Mouse (Mus musculus) right cerebral cortex, postnatal 4 days (tissue): ENCODE results near the gene Inip.
A peak's percentile ranks its signal among the peaks of the same experiment; 100 is the strongest.

Experiments
- DNase-seq: peaks from one replicate; pipeline ENCODE4 v3.0.0-alpha.2; 2022

The Inip gene

DNA sequence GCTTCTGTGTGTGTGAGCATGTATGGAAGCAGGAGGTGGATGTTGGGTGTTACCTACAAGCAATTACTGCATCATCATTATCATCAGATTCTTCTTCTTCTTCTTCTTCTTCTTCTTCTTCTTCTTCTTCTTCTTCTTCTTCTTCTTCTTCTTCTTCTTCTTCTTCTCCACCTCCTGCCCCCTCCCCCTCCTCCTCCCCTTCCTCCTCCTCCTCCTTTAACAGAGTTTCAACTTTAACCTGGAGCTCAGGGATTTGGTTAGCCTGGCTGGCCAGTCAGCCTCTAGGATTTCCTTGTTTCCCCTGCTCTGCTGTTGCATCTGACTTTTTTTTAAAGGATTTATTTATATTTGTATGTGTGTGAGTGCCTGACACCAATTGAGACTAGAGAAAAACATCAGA lies at the start of gene Inip:
Gene Inip (minus strand): TSS at position 101 of the 400 bp plus-strand sequence.
- DNase-seq = no peak

DNA sequence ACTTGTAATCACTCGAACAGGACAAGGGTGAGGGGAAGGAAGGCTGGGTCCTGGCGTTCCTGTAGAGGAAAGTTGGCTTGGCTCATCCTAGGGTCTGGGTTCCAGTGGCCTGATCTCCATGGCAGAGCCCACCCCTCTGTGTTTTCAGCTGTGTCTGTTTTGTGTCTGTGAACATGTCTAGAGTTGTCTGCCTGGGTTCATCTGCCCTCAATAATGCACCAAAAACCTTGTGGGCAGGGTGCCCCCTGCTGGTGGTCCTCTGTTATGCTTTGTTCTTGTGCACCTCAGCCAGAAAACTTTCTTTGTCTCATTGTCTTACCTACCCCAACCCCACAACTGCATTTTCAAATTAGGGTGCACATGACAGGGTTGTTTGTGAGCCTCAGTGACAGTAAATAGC lies 48.8 kb upstream of the Inip start:
- DNase-seq = peak; percentile 63

DNA sequence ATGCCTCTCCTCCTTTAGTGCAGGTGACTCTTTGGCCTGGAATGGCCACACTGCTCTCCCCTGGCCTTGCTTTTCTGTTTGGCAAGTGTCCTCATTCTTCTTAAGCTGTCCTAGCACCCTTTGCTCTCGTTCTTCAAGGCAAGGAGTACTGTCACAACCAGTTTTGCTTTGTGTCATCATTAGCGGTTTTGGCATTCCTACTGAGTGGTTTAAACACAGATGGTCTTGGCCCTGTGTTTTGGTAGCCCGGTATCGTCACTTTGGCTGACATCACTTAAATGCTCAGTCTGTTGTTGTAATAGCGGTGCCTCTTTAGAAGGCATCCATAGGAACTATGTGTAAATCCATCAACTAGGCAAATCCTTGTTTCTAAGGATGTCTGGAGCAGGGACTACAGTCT lies 46.1 kb upstream of the Inip start:
- no peak for DNase-seq

DNA sequence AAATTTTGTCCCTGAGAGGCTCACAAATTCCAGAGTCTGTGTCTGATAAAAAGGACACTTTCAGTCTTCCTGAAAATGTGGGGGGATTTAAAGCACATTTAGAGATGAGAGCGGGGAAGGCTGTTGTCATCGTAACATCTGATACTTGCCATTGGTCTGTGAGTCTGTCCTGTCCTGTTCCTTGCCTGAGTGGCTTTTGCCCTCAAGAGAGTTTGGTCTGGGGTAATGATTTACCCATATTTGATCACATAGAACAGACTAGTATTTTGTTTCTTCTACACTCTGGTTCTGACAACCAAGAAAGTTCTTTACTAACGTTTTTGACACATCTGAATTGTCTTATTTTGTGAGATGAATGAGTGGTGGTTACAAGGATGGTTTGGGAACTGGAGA lies 43.9 kb upstream of the Inip start:
- DNase-seq = no peak

DNA sequence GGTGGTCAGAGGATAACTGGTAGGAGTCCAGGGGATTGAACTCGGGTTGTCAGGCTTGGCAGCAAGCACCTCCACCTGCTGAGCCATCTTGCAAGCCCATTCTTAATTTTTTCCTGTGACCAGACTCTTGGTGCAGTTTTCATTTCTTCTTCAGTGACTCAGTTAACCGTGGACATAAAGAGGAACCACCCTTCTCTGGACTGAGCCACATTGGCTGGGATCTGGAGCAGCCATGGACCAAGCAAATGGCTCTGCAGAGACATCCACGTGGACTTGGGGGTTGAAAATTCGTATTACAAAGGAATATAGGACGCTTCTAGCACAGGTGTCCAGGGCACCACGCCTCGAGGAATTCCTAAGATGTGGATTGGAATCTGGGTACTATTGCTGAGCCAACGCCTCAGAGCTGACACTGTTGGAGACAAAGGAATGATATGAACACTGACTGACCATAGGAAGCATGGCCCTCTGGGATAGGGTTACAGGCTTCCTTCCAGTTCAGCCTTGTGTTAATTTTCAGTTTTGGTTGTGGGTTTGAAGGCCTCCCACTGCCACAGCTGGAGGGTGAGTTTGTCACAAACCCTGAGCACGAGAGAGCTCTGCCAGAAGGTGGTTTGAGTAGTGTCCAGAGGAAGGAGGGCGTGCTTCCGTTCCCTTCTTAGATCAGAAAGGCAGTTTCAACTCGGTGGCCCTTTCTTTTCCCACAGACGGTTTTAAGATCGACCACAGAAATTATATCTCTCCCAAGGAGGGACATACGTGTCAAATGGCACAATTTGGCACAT lies 43.3 kb upstream of the Inip start:
- DNase-seq = no peak

DNA sequence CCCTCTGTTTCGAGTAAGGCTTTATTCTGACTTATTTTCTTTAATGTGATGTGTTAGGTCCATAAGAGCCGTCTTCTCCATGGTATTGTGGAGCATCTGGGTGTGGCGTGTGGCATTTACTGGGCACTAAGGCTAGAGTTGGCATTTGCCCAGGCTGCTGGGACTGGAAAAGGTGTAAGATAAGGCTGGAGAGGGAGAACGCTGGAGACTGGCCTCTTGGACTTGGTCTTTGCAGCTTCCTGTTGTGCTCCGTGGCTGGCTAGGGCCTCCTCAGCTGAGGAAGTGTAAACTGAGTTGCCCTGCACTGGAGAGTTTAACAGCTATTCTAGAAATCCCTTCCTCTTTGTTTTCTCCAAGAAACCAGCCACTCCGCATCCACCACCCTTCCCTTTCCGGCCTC lies 36.3 kb upstream of the Inip start:
- DNase-seq = no peak

DNA sequence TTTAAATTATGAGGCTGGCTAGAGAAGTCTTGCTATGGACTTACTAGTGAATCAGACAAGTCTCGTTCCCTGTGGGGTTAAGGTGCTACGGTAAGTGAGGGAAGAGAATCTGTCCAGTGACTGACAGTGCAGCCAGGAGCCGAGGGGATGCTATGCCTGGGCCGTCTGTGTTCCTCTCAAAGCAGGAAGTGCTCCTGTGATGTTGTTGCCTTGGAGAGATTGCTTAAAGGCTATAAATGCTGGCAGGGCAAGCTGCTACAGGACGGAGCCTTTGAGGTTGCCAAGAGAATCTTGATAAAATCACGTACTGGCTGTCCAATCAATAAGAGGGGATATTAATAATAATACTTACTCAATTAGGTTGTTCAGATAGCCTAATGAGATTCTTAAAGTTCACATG lies 31.4 kb upstream of the Inip start:
- DNase-seq = no peak

DNA sequence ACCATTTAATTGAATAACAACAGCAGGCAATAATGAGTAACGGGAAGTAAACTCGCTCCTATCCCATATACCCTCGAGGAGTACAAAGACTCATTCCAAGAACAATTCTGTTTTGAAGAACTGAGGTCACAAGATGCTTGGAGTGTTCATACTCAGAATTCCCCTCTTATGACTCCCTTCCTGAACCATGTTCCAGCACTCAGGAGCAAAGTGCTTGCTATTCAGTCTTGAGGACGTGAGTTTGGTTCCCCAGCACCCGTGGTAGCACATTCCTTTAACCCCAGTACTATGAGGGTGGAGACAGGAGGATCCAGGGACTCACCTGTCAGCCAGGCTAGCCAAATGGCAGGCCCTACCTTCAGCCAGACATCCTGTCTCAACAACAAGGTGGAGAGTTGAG lies 29.6 kb upstream of the Inip start:
- DNase-seq = no peak

DNA sequence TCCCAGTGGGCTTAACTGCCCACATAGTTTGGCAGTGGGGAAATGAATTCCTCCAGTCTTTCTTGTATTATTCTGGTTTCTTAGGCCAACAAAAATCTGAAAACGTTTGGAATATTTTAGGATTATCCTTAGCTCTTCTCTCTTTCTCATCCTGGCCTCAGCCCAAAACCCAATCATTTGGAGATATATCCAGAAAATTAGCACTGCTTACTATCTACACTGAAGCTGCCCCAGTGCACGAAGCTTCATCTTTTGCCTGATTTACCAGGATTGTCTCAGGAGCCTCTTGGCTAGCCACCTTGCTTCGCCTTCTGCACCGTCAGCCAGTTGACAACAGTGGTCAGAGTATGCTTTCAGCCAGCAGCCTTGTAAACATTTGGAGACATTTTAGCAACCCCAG lies 27.7 kb upstream of the Inip start:
- DNase-seq = no peak

DNA sequence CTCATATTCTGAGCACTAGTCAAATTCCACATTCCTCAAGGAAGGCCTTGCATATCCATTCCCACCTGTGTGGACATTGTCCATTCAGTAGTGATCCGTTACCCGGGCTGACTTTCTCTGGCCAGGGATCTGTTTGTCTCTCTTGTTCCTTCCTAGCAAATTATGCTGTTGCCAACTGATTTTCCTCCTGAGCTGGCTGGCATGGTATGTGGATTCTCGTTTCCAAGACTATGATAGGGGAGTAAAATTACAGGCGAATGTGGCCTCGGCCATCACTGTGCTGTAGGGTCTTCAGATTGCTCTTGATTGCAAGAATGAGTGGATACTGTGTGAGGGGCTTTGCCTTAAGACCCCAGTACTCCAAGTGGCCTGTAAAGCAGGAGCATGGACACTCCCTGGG lies 25.0 kb upstream of the Inip start:
- no peak for DNase-seq

DNA sequence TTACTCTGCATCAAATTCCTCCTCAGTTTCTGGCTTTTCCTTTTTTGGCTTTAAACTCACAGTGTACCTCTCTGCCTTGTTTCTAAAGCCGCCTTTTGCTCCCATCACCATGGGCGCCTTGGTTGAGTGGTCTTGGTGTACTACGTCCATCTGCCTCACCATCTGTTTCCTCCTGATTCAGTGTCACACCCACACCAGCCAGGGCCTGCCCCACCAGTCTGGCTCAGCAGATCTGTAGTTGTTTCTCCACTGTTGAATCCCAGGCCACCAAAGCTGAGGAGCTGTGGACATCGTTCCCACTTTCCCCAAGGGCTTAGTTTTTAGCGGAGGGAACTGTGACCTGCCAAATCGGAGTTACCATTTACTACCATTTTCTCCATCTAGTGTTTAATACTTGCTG lies 24.2 kb upstream of the Inip start:
- no peak for DNase-seq

DNA sequence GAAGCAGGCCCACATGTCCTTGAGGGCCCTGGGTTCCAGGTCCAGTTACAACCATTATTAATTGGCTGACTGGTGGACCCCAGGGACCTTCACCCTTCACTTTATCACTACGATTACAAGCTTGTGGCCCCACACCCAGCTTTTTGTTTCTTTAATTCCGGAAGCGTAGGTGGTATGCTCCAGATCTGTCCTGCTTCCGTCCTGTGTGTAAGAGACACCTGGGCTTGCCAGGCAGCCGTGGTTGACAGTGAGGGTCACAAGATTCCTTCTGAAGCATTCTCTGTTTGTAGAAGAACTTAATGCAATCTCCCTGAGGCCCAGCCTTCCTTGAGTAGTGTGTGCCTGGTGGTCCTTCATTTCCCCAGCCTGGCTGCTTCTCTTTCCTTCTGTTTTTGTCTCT lies 23.5 kb upstream of the Inip start:
- no peak for DNase-seq

DNA sequence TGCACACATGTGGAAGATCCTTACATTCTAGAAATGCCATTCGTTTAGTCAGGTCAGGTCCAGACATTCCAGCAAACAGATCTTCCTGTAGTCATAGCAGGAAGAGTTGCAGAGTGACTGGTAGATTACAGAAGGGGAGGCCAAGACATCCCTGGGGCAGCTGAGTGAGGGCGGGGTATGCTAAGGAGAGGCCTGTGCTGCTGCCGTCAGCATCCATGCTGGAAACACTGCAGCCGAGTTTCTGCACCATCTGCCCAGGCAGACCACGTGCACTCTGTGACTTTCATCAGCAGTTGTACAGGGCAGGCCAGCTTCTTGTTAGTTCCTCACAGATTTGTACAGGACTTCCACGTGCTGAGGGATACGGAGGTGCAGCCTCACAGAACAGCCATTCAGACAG lies 22.1 kb upstream of the Inip start:
- DNase-seq = no peak

DNA sequence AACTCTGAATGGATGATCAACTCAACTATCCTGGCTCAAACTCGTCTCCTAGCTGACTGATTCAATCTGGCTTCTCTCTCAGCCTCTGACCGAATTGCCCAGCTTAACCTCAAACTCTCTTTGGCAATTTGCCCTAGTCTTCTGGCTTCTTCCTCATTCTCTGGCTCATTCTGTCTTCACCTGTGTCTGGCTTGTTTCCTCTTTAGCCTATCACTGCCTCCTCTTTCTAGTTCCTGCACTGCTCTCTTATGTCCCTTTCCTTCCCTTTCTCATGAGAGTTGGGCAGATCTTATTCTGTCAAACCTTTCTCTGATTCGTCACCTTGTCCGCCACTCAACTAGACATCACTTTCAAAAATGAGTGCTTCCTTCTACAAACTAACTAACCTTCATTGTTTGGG lies 20.7 kb upstream of the Inip start:
- no peak for DNase-seq

DNA sequence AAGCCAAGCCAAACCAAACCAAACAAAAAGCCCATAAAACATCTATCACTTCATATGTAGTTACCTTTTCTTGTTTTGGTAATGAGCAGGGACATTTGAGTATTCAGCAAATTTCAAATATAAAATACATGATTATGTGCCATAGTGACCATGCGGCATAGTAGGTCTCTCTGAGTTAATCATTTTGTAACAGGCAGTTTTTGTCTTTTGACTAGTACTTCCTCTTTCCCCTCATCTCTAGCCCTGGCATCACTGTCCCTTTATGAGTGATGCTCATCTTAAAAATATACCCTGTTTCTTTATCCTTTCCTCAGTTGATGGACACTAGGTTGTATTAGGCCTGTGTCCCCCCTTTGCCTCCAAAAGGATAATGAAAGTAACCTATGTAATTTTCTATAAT lies 20.1 kb upstream of the Inip start:
- no peak for DNase-seq

DNA sequence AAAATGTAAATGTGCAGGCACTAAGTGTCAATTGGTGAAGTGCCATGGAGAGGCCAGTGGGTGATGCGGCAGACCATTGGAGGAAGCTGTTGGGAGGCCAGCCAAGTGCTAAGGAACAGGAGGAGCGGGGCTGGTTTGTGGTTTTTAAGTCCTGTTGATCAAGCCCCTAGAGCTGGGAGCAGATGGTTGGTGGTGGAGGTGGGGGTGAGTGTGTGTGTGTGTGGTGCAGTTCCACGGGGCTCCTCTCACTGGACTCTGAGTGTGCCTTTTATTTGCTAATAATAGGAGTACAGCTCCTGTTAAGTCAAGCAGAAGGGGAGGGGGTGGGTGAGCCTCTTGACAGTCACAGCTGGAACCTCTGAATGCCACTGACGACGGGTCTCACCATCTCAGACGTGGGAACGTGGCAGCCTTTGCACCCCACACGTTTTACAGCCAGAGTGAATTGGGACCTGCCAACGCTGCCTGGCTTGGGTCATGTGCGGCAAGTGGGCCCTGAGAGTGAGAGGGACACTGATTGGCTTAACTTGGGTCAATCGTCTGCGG lies 18.2 kb upstream of the Inip start:
- DNase-seq = peak; percentile 37

DNA sequence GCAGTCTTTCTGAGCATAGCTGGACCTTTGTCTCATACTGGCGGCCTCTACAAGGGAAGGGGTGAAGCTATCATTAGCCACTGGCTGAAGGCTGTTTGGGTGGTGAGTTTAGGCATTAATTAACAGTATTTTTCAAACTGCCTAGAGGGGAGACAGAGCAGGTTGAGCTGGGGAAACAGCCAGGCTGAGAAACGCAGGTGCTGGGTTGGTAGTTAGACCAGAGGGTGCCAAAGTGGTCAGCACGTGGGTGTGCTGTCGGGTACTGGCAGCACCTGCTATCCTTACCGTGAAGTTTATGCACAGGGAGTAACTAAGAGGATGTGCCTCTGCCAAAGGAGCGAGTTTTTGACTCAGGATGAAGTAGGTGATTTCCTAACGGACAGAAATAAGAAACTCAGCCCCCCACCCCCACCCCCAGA lies 17.7 kb upstream of the Inip start:
- DNase-seq = no peak

DNA sequence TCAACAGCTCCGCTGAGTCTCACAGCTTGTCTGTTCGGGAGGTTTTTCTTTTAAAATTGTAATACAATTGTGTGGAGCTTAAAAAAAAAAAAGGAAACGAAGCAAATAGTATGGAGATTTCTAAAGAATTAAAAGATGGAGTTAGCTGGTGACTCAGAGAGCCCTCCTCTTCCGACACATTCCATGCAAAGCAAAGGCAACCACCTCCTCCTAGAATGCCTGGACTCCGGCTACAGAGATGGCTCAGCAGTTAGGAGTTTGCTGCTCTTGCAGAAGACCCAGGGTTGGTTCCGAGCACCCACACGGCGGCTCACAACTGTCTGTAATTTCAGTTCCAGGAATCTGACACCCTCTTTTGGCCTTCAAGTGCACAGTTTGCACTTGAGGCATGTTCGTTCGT lies 17.1 kb upstream of the Inip start:
- DNase-seq = no peak

DNA sequence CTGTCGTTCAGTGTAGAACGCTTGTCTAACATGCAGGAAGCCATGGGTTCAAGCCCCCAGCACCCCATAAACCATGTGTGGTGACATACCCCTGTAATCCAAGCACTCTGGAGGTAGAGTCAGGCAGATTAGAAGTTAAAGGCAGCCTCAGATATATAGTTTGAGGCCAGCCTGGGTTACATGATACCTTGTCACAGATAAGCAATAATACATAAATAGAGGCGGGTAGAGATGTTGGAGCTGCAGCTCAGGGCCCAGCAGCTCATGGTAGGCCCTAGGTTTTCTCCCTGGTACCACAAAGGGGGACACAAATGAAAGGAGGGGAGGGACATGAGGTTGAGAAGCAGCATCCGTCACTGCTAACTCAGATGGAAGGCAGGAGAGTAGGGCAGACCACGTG lies 16.4 kb upstream of the Inip start:
- DNase-seq = no peak

DNA sequence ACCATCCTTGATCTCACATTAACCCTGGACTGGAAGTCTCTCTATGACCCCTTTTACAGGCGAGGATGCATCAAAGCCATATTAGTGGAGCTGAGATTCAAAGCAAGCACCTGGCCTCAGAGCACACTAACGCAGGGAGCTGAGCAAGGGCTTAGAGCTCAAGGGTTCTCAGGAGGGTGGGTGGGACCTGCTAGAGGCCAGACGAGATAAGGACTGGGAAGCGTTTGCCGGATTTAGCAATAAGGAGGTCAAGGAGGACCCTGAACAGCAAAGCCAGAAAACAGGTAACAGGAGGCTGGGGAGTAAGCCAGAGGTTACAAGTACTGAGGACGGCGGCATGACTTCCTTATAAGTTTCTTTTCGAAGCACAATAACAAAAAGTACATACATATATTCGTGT lies 15.1 kb upstream of the Inip start:
- no peak for DNase-seq

DNA sequence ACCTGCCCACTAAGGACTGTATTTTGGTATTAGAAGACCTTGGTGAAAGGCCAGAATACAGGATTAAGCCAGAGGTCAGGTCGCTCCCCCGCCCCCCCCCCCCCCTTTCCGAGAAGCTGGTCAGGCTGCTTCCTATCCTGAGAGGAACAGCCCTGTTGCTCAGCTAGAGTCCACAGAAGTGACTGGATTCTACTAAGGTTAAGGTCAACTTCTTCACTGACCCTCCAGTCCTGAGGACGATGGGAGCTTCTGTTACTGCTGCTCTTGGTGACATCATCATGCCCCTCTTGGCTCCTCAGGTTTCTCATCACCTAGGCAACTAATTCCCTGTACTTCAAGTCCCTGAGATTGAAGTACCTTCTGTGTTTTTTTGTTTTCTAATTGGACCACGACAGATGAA lies 14.6 kb upstream of the Inip start:
- DNase-seq = no peak

DNA sequence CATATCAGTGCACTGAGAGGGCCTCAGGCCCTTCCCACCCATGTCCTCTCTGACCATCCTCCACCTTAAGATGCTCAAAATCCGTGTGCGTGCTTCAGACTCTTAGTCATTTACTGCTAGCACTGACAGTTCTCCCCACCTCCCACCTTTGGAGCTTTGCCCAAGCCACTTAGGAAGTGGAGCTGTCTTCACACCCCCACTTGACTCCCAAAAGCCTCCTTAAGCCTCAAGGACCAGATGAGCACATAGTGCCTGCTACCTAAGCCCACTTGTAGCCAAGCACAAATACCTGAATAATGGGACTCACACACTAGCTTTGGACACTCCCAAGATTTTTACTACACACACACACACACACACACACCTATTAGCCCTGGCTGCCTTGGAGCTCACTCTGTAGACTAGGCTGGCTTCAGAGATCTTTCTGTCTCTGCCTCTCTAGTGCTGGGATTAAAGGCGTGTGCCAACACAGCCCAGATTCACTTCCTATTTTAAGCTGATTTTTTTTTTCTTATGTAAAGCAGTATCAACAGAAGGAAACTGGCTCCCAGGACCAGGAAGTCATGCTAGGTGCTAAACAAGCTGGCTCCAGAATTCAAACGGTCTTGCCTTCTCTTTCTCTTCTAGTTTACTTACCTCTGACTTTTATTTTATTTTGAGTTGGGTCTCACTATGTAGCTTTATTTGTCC lies 13.9 kb upstream of the Inip start:
- no peak for DNase-seq

DNA sequence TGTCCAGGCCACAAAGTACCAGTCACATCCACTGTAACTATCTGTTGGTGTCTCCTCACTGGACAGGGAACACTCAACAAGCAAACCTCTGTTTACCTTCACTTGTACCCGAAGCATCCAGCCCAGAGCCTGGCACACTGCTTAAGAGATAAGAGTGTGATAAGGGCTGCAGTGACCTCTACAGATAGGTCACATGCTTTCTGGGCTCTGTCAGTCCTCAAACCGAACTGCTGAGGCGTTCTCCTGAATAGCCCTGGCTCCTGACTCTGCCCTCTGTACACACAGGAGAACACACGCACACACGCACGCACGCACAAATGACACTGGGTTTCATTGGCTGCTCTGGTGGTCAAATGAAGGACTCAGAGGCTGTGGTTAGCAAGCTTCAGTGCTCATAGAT lies 12.7 kb upstream of the Inip start:
- no peak for DNase-seq

DNA sequence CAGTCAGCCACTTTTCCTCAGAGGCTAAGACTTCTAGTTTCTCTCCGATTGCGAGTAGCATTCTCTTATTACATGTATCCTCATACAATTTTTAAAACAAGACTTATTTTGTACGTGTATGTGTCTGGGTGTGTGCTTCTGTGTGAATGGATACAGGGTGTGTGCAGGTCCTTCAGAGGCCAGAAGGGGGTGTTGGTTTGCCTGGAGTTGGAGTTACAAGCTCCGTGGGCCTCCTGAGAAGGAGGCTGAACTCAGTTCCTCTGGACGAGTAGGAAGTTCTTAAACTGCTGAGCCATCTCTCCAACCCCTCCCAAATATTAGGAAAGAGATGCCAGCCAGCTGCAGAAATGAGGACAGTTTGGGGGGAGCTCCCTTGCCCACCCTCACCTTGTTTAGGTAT lies 7.0 kb upstream of the Inip start:
- no peak for DNase-seq

DNA sequence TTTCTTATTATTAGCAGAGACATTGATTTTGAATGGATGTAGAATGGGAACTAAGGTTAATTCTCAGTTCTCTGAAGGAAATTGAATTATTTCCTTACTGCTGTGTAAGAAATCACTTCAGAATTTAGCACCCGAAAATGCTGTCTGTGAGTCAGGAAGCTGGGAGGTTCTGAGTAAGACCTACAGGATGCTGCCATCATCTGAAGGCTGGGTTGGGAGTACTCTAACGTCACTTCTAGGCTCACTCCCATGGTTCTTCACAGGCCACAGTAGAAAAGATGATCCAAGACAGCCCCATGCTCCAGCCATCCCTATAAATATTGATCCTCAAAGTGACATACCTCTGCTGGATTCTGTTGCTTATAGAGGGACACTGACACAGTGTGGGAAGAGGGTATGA lies 6.1 kb upstream of the Inip start:
- no peak for DNase-seq
